ENCODE assay signal across 9 mouse cellular contexts in genomic region chr2:84386563-84387393, GRCm38 (mm10). TPM values are rescaled to one million over a fixed set of nuclear protein-coding genes. Genes with fewer than 3 reads are reported as not detected.
A peak's percentile ranks its signal among the peaks of the same experiment; 100 is the strongest.
DNase-seq lines count a peak whose midpoint lies in the region; ATAC-seq and TF ChIP-seq lines count a peak whose summit lies in the region.
"Had no signal": no experiment of that assay in that cellular context is flagged by ENCODE, and none has a peak within 500 bp of the region (broad histone marks: within the 10 kb centered on the region; RNA-seq: fewer than 3 reads in every experiment).

No protein-coding gene starts in this region.

- H3K27ac ChIP-seq in gastrocnemius, adult 2 months: peak overlapping the region; percentile 77
- peak overlapping the region; percentile 40 for H3K27ac ChIP-seq in embryonic facial prominence, embryonic 15.5 days (replicated peaks)
- H3K27ac ChIP-seq in intestine, postnatal 0 days (ENCODE audit: low read depth, low read length): no peak overlapping the region
- H3K27ac ChIP-seq in midbrain, embryonic 15.5 days: no peak overlapping the region
- H3K27ac ChIP-seq: macrophage had no signal

- TF ChIP-seq CTCF in gastrocnemius, adult 2 months (IDR thresholded peaks at IDR 0.05): no peak
- no peak for TF ChIP-seq CTCF in intestine, postnatal 0 days (IDR thresholded peaks at IDR 0.05; ENCODE audit: low read depth)

- H3K36me3 ChIP-seq in embryonic facial prominence, embryonic 15.5 days: no peaks in the 10 kb centered on the region
- no peaks in the 10 kb centered on the region for H3K36me3 ChIP-seq in intestine, postnatal 0 days (ENCODE audit: control insufficient read depth, insufficient read depth)
- H3K36me3 ChIP-seq in midbrain, embryonic 15.5 days (replicated peaks): no peaks in the 10 kb centered on the region

- no peaks in the 10 kb centered on the region for H3K27me3 ChIP-seq in embryonic facial prominence, embryonic 15.5 days
- H3K27me3 ChIP-seq in intestine, postnatal 0 days (replicated peaks; ENCODE audit: control insufficient read depth, insufficient read depth, low read length): no peaks in the 10 kb centered on the region
- H3K27me3 ChIP-seq in midbrain, embryonic 15.5 days (replicated peaks): no peaks in the 10 kb centered on the region

- DNase-seq in gastrocnemius, adult 2 months: peak; percentile 28
- DNase-seq in gastrocnemius, adult 8-10 months (ENCODE audit: low spot score in 2 of 2): no peak
- DNase-seq in urinary bladder, postnatal 14 days (ENCODE audit: low spot score): no peak
- no peak for DNase-seq in B cell, adult 2 months
- no peak for DNase-seq in layer of hippocampus, adult 9-10 months (ENCODE audit: low spot score)

- no peak for ATAC-seq in embryonic facial prominence, embryonic 15.5 days (ENCODE audit: insufficient number of reproducible peaks, low FRiP score, low TSS enrichment, low read depth)
- ATAC-seq in intestine, postnatal 0 days: no peak
- no peak for ATAC-seq in midbrain, embryonic 15.5 days (replicated peaks)

- H3K4me1 ChIP-seq in embryonic facial prominence, embryonic 15.5 days: peaks cover 3% of the 10 kb centered on the region; the same call in 1 of the 2 replicates
- H3K4me1 ChIP-seq in intestine, postnatal 0 days (replicated peaks; ENCODE audit: control insufficient read depth, insufficient read depth, low read length): no peaks in the 10 kb centered on the region; the same call in 1 of the 2 replicates
- no peaks in the 10 kb centered on the region for H3K4me1 ChIP-seq in midbrain, embryonic 15.5 days

- H3K4me2 ChIP-seq in embryonic facial prominence, embryonic 15.5 days (replicated peaks): peak overlapping the region; percentile 40
- H3K4me2 ChIP-seq in intestine, postnatal 0 days (replicated peaks; ENCODE audit: low read depth): peak overlapping the region; percentile 51
- H3K4me2 ChIP-seq in midbrain, embryonic 15.5 days: peak overlapping the region; percentile 34

- H3K9ac ChIP-seq in embryonic facial prominence, embryonic 15.5 days: no peak overlapping the region
- no peak overlapping the region for H3K9ac ChIP-seq in intestine, postnatal 0 days (ENCODE audit: low read depth, low read length)
- H3K9ac ChIP-seq in midbrain, embryonic 15.5 days: no peak overlapping the region

- H3K9me3 ChIP-seq in embryonic facial prominence, embryonic 15.5 days (replicated peaks): no peaks in the 10 kb centered on the region
- no peaks in the 10 kb centered on the region for H3K9me3 ChIP-seq in intestine, postnatal 0 days (ENCODE audit: control insufficient read depth)
- no peaks in the 10 kb centered on the region for H3K9me3 ChIP-seq in midbrain, embryonic 15.5 days

- H3K4me3 ChIP-seq in gastrocnemius, adult 2 months: peak overlapping the region; percentile 68
- peak overlapping the region; percentile 18 for H3K4me3 ChIP-seq in embryonic facial prominence, embryonic 15.5 days (replicated peaks)
- peak overlapping the region; percentile 11; the same call in 1 of the 2 replicates for H3K4me3 ChIP-seq in intestine, postnatal 0 days (ENCODE audit: low read depth, low read length)
- H3K4me3 ChIP-seq in midbrain, embryonic 15.5 days: peak overlapping the region; percentile 6

- intact Hi-C loops in gastrocnemius, adult 2 months (cut with DNase I): no loop called here

- WGBS in embryonic facial prominence, embryonic 15.5 days: 33% methylated on average over 18 of the region's 18 CpGs
- WGBS in intestine, postnatal 0 days: 41% methylated on average over 18 of the region's 18 CpGs
- WGBS in midbrain, embryonic 15.5 days: 37% methylated on average over 18 of the region's 18 CpGs

RNA-seq across cellular contexts. Expression of gene Calcrl, which starts 38.4 kb away (rescaled TPM):
- 10 to 100 TPM; 10.9 to 16.2 TPM for total RNA-seq in gastrocnemius, adult 2 months (2021)
- 10 to 100 TPM in 2 of 4 experiments, 1 to 10 TPM in 2; 9.7 to 11.1 (median 10.4) TPM for total RNA-seq in gastrocnemius, adult 8-10 months (2022)
- polyA plus RNA-seq in embryonic facial prominence, embryonic 15.5 days (2015; fragmentation: Nextera tagmentation; extraction: Ambion mirVana): 18.2 and 22.2 TPM in 2 replicates
- polyA plus RNA-seq in intestine, postnatal 0 days (2015; fragmentation: Nextera tagmentation; extraction: Ambion mirVana): 14.2 TPM in 2 replicates
- polyA plus RNA-seq in midbrain, embryonic 15.5 days (2015; fragmentation: Nextera tagmentation; extraction: Ambion mirVana): 8.6 and 9.7 TPM in 2 replicates

Comparison
In these comparisons a context has a peak if more than half of its experiments do, and no peak if none do; other contexts are left out.
1. H3K27ac ChIP-seq: peak in gastrocnemius, adult 2 months (single experiment) and embryonic facial prominence, embryonic 15.5 days (single experiment); none in intestine, postnatal 0 days (single experiment) and midbrain, embryonic 15.5 days (single experiment).
2. H3K4me3 ChIP-seq: peak in every context shown above with its lines; median percentile 68 in gastrocnemius, adult 2 months; 18 in embryonic facial prominence, embryonic 15.5 days; 11 in intestine, postnatal 0 days; 6 in midbrain, embryonic 15.5 days.
3. Peak in every context shown above with its lines, with median percentiles within 50 percentile points of each other: H3K4me2 ChIP-seq.